Mouse (Mus musculus): ENCODE data around the gene Btg1-ps2.

DNA sequence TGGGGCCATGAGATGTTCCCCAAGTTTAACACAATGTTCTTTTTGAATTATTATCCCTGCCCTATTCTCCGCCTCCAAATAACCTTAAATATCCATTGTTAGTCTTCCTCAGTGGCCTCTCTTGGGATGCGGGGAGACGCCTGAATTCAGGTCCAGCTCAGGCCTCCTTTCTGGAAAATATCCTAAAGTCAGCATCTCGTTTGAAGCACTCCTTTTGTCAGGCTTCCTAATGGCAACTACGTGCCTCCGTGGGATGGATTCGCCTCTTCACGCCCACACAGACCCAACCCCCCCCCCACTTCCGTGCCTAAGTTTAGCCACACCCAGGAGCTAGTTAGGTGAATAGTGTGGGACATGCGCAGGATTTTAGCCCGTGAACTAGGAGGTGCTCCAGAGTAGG, 23.3 kb upstream of the Btg1-ps2 start, which contains the start of gene Rhox10:
- TF ChIP-seq CTCF (IDR thresholded peaks at IDR 0.05; ENCODE audit: control insufficient read depth, insufficient read depth, low read length) (no peak), POLR2A (IDR thresholded peaks at IDR 0.05; ENCODE audit: borderline replicate concordance, control insufficient read depth, low read depth, low read length) (no peak)
